Mouse (Mus musculus) olfactory bulb, adult 2 months (tissue): Measurements from ENCODE around the gene Gxylt2.

Source experiments
- CTCF ChIP-seq: fragments of 200-500 bp; IDR thresholded peaks from 2 replicates; pipeline ENCODE4 v1.5.1; 2012; ENCODE audit warnings: low read depth, mild to moderate bottlenecking, low read length, moderate library complexity; ENCODE audit not compliant: insufficient read depth
- POLR2A ChIP-seq: fragments of 200-500 bp; IDR thresholded peaks from 2 replicates; pipeline ENCODE4 v1.6.1; 2012; ENCODE audit warnings: mild to moderate bottlenecking, low read depth, low read length, moderate library complexity; ENCODE audit not compliant: insufficient read depth

- TF ChIP-seq POLR2A (no peak), CTCF (no peak)
Measured at GRCm38 (mm10) chr6:100792055-100792659, 87.6 kb downstream of the Gxylt2 start.
